Mouse (Mus musculus) lung, postnatal 0 days (tissue): ENCODE measurements around the gene Ncf1.

Experiments used
- CTCF ChIP-seq: IDR thresholded peaks from 2 replicates; pipeline ENCODE4 v1.5.1; 2016; ENCODE audit warnings: antibody characterized with exemption, mild to moderate bottlenecking
- EP300 ChIP-seq: IDR thresholded peaks from 2 replicates; pipeline ENCODE4 v1.6.1; 2016; ENCODE audit warnings: antibody characterized with exemption, mild to moderate bottlenecking, control low read depth

- no peak for TF ChIP-seq EP300
- peak; percentile 78 for TF ChIP-seq CTCF
These were observed 56.2 kb downstream of the Ncf1 start for GRCm38 (mm10) chr5:134173206-134173605.
